Mouse (Mus musculus): ENCODE data around the gene Smc1b.

GRCm38 (mm10) chr15:85172054-85172453 is 40.3 kb upstream of the Smc1b start:
- TF ChIP-seq CTCF (IDR thresholded peaks at IDR 0.05; ENCODE audit: borderline replicate concordance, insufficient read depth, low read length) (no peak), POLR2A (IDR thresholded peaks at IDR 0.05; ENCODE audit: low read depth, low read length) (no peak)

All from embryonic fibroblast, embryonic 13.5 days (primary cell).